Mouse (Mus musculus) hematopoietic stem cell, adult 5-6 weeks (primary cell): ENCODE measurements around the gene Svopl. TPM values are rescaled to one million over a fixed set of nuclear protein-coding genes. Genes with fewer than 3 reads are reported as not detected.
A peak's percentile ranks its signal among the peaks of the same experiment; 100 is the strongest.

ENCODE experiments used
- ATAC-seq, 2 experiments: fragments of 125-278 bp in 1 of 2; replicated peaks in 1 of 2; 2 replicates each; pipeline ENCODE4 v1.8.0; 2016 to 2017; ENCODE audit warnings: inconsistent platforms in 2 of 2, mild to moderate bottlenecking in 2 of 2, moderate number of reproducible peaks in 2 of 2, low read depth in 1 of 2, moderate TSS enrichment in 1 of 2; ENCODE audit not compliant: low FRiP score in 2 of 2, poor library complexity in 2 of 2, severe bottlenecking in 2 of 2, insufficient read depth in 1 of 2, low TSS enrichment in 1 of 2
- total RNA-seq: library from RNA; stranded (forward); fragments of 172-1452, 232-1000 nt; gene quantifications from 2 replicates; pipeline ENCODE4 v1.2.3, GENCODE M21; 2017

Svopl gene
- total RNA-seq: not detected in 2 replicates

GRCm38 (mm10) chr6:38046838-38047237 lies at the start of gene Svopl:
Gene Svopl, minus strand, starts transcription at chr6:38046996.
- no peak for ATAC-seq

GRCm38 (mm10) chr6:38094701-38095100 lies 47.9 kb upstream of the Svopl start:
- ATAC-seq: no peak

GRCm38 (mm10) chr6:38092539-38092938 lies 45.7 kb upstream of the Svopl start:
- ATAC-seq: no peak

- no peak for ATAC-seq
These were observed 40.6 kb upstream of the Svopl start for GRCm38 (mm10) chr6:38087242-38088026.

GRCm38 (mm10) chr6:38083204-38083603 lies 36.4 kb upstream of the Svopl start:
- no peak for ATAC-seq

- no peak for ATAC-seq
These were observed 35.0 kb upstream of the Svopl start for GRCm38 (mm10) chr6:38081727-38082341.

- no peak for ATAC-seq
These were observed 33.6 kb upstream of the Svopl start for GRCm38 (mm10) chr6:38080364-38080763.

- ATAC-seq: no peak
These were observed 26.8 kb upstream of the Svopl start for GRCm38 (mm10) chr6:38073592-38073991.

- ATAC-seq: no peak
These were observed 25.5 kb upstream of the Svopl start for GRCm38 (mm10) chr6:38072137-38072796.

- no peak for ATAC-seq
These were observed 24.5 kb upstream of the Svopl start for GRCm38 (mm10) chr6:38071256-38071655.

GRCm38 (mm10) chr6:38066215-38066614 lies 19.4 kb upstream of the Svopl start:
- peak; percentile 76 to 89 for ATAC-seq

- ATAC-seq: peak; percentile 50 to 61; a peak in 2 of 4 replicates
These were observed 18.8 kb upstream of the Svopl start for GRCm38 (mm10) chr6:38065501-38066122.

- ATAC-seq: peak; percentile 28 to 34; a peak in 1 of 4 replicates
These were observed 18.3 kb upstream of the Svopl start for GRCm38 (mm10) chr6:38065122-38065500.

GRCm38 (mm10) chr6:38064621-38065020 lies 17.8 kb upstream of the Svopl start:
- ATAC-seq: no peak

GRCm38 (mm10) chr6:38058805-38059204 lies 12.0 kb upstream of the Svopl start:
- ATAC-seq: 0 out of 4 replicates have a peak, but pooled peaks of 1 of the 2 experiments have one; percentile 36

- peak in 1 of 2 experiments; percentile 29; a peak in 1 of 4 replicates for ATAC-seq
These were observed 8.9 kb upstream of the Svopl start for GRCm38 (mm10) chr6:38055471-38056330.

GRCm38 (mm10) chr6:38049601-38050000 lies 2.8 kb upstream of the Svopl start:
- ATAC-seq: no peak
